Comparison of ENCODE assay signal across 8 mouse cellular contexts in the genomic region with DNA sequence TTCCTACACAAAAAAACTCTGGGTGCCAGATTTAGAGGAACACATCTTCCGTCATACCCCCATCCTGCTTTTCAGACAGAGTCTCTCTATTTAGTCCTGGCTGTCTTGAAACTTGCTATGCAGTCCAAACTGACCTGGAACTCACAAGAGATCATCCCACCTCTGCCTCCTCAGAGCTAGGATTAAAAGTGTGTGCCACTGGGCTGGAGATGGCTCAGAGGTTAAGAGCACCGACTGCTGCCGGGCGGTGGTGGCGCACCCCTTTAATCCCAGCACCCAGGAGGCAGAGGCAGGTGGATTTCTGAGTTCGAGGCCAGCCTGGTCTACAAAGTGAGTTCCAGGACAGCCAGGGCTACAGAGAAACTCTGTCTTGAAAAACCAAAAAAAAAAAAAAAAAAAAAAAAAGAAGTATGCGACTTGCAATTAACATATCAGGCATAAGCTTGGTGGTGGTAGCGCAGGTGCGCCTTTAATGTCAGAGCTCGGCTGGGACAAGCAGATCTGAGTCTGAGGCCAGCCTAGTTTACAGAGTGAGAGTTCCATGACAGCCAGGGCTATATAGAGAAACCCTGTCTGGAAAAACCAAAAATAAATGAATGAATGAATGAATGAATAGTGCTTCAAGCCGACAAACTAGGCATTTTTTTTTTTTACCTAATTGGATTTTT. TPM values are rescaled to one million over a fixed set of nuclear protein-coding genes. Genes with fewer than 3 reads are reported as not detected.
A peak's percentile ranks its signal among the peaks of the same experiment; 100 is the strongest.
DNase-seq lines count a peak whose midpoint lies in the region; ATAC-seq and TF ChIP-seq lines count a peak whose summit lies in the region.

No protein-coding gene starts in this region.

- peak overlapping the region; percentile 91 for H3K4me3 ChIP-seq in lung, embryonic 14.5 days (ENCODE audit: low read depth, low read length)
- H3K4me3 ChIP-seq in lung, adult 2 months (replicated peaks; ENCODE audit: extremely low read depth, low read depth, low read length): no peak overlapping the region
- H3K4me3 ChIP-seq in bone marrow macrophage, adult 2 months (ENCODE audit: insufficient read depth, low read length): peak overlapping the region; percentile 97
- H3K4me3 ChIP-seq in hindbrain, embryonic 15.5 days: peak overlapping the region; percentile 77
- H3K4me3 ChIP-seq in midbrain, embryonic 16.5 days (ENCODE audit: low read depth, low read length): peak overlapping the region; percentile 94

- no peaks in the 10 kb centered on the region for H3K27me3 ChIP-seq in lung, embryonic 14.5 days (ENCODE audit: insufficient read depth, low read length)
- H3K27me3 ChIP-seq in hindbrain, embryonic 15.5 days: no peaks in the 10 kb centered on the region
- no peaks in the 10 kb centered on the region for H3K27me3 ChIP-seq in midbrain, embryonic 16.5 days (ENCODE audit: control insufficient read depth, insufficient read depth, low read depth, low read length)

- no peak for ATAC-seq in lung, embryonic 14.5 days (ENCODE audit: insufficient read depth)
- ATAC-seq in hindbrain, embryonic 15.5 days (ENCODE audit: low FRiP score, low read depth): no peak
- ATAC-seq in midbrain, embryonic 16.5 days: no peak

- peak overlapping the region; percentile 91 for H3K9ac ChIP-seq in lung, embryonic 14.5 days
- H3K9ac ChIP-seq in hindbrain, embryonic 15.5 days: peak overlapping the region; percentile 87
- peak overlapping the region; percentile 90 for H3K9ac ChIP-seq in midbrain, embryonic 16.5 days (ENCODE audit: low read depth, low read length)

- H3K4me2 ChIP-seq in lung, embryonic 14.5 days: peak overlapping the region; percentile 81
- H3K4me2 ChIP-seq in hindbrain, embryonic 15.5 days: peak overlapping the region; percentile 64
- H3K4me2 ChIP-seq in midbrain, embryonic 16.5 days (ENCODE audit: low read length): peak overlapping the region; percentile 69

- TF ChIP-seq CTCF in lung, embryonic 14.5 days (IDR thresholded peaks at IDR 0.05; ENCODE audit: low read depth): no peak
- no peak for TF ChIP-seq CTCF in lung, adult 2 months (IDR thresholded peaks at IDR 0.05; ENCODE audit: insufficient read depth, low read length)
- TF ChIP-seq CTCF in bone marrow macrophage, adult 2 months (IDR thresholded peaks at IDR 0.05; ENCODE audit: low read depth, low read length): no peak

- no peaks in the 10 kb centered on the region for H3K9me3 ChIP-seq in lung, embryonic 14.5 days (ENCODE audit: low read depth, low read length)
- H3K9me3 ChIP-seq in hindbrain, embryonic 15.5 days: no peaks in the 10 kb centered on the region
- H3K9me3 ChIP-seq in midbrain, embryonic 16.5 days (replicated peaks; ENCODE audit: control insufficient read depth, low read length, poor library complexity, severe bottlenecking): no peaks in the 10 kb centered on the region

- H3K27ac ChIP-seq in lung, embryonic 14.5 days (ENCODE audit: low read depth): no peak overlapping the region
- H3K27ac ChIP-seq in bone marrow macrophage, adult 2 months (ENCODE audit: insufficient read depth, low read depth, low read length): no peak overlapping the region
- peak overlapping the region; percentile 96 for H3K27ac ChIP-seq in hindbrain, embryonic 15.5 days (replicated peaks)
- H3K27ac ChIP-seq in midbrain, embryonic 16.5 days (ENCODE audit: low read length): peak overlapping the region; percentile 96

- peaks cover 10% of the 10 kb centered on the region for H3K36me3 ChIP-seq in lung, embryonic 14.5 days (ENCODE audit: insufficient read depth)
- H3K36me3 ChIP-seq in hindbrain, embryonic 15.5 days: peaks cover 6% of the 10 kb centered on the region
- peaks cover 4% of the 10 kb centered on the region; the same call in 1 of the 2 replicates for H3K36me3 ChIP-seq in midbrain, embryonic 16.5 days (ENCODE audit: control insufficient read depth, insufficient read depth, low read length)

- no peak for TF ChIP-seq POLR2A in lung, adult 2 months (IDR thresholded peaks at IDR 0.05; ENCODE audit: borderline replicate concordance, extremely low read depth, low read depth, low read length)
- no peak for TF ChIP-seq POLR2A in bone marrow macrophage, adult 2 months (IDR thresholded peaks at IDR 0.05; ENCODE audit: borderline replicate concordance, low read depth, low read length)

- H3K4me1 ChIP-seq in lung, embryonic 14.5 days (ENCODE audit: insufficient read depth): peaks cover 3% of the 10 kb centered on the region; the same call in 1 of the 2 replicates
- peaks cover 5% of the 10 kb centered on the region for H3K4me1 ChIP-seq in lung, adult 2 months (ENCODE audit: control insufficient read depth, insufficient read depth, low read length)
- H3K4me1 ChIP-seq in bone marrow macrophage, adult 2 months (ENCODE audit: control insufficient read depth, insufficient read depth, low read length): peaks cover 15% of the 10 kb centered on the region
- H3K4me1 ChIP-seq in hindbrain, embryonic 15.5 days (replicated peaks): peaks cover 39% of the 10 kb centered on the region
- peaks cover 33% of the 10 kb centered on the region for H3K4me1 ChIP-seq in midbrain, embryonic 16.5 days (ENCODE audit: control insufficient read depth, insufficient read depth, low read length)

- whole genome bisulfite sequencing in lung, embryonic 14.5 days: 20% methylated on average over 11 of the region's 11 CpGs
- WGBS in lung, adult 2 months: 14% methylated on average over 11 of the region's 11 CpGs
- WGBS in hindbrain, embryonic 15.5 days: 23% methylated on average over 11 of the region's 11 CpGs
- 27% methylated on average over 11 of the region's 11 CpGs for WGBS in midbrain, embryonic 16.5 days

- intact Hi-C loops in left cerebral cortex, postnatal 36 days (cut with DNase I): loop anchor here (5.0 kb wide), 1 partner anchor 36 kb away; the partner anchor contains the start of gene Zmym5

- DNase-seq in lung, embryonic 14.5 days: no peak
- no peak for DNase-seq in lung, adult 2 months
- no peak for DNase-seq in gastrocnemius, adult 8-10 months (ENCODE audit: low spot score in 2 of 2)
- no peak for DNase-seq in ovary, postnatal 14 days (ENCODE audit: low spot score)
- DNase-seq in left cerebral cortex, postnatal 36 days (ENCODE audit: low spot score in 2 of 2): no peak

RNA-seq across cellular contexts. Expression of gene Pspc1, which starts 1.4 kb away (rescaled TPM):
- 36.8 and 38.1 TPM in 2 replicates for polyA plus RNA-seq in lung, embryonic 14.5 days (2014; fragmentation: Nextera tagmentation; extraction: Ambion mirVana)
- 5.6 and 6.0 TPM in 2 replicates for polyA plus RNA-seq in lung, adult 2 months (2012; rRNA removed)
- polyA plus RNA-seq in bone marrow macrophage, adult 2 months (2012; ENCODE audit: insufficient read depth, insufficient read length, missing spikeins): 15.5 and 19.7 TPM in 2 replicates
- polyA plus RNA-seq in hindbrain, embryonic 15.5 days (2015; fragmentation: Nextera tagmentation; extraction: Ambion mirVana): 35.3 and 38.9 TPM in 2 replicates
- 38.8 and 49.1 TPM in 2 replicates for polyA plus RNA-seq in midbrain, embryonic 16.5 days (2015; fragmentation: Nextera tagmentation; extraction: Ambion mirVana)
- total RNA-seq in gastrocnemius, adult 8-10 months (2022): 10 to 100 TPM in 1 of 4 experiments, 1 to 10 TPM in 3; 6.8 to 10.3 (median 9.1) TPM
- total RNA-seq in left cerebral cortex, postnatal 36 days (2021): 10 to 100 TPM; 56.8 to 58.1 TPM

RNA-seq across cellular contexts. Expression of gene Zmym5, which starts 34.8 kb away (rescaled TPM):
- 22.2 and 23.3 TPM in 2 replicates for polyA plus RNA-seq in lung, embryonic 14.5 days (2014; fragmentation: Nextera tagmentation; extraction: Ambion mirVana)
- polyA plus RNA-seq in lung, adult 2 months (2012; rRNA removed): 4.2 and 6.8 TPM in 2 replicates
- polyA plus RNA-seq in bone marrow macrophage, adult 2 months (2012; ENCODE audit: insufficient read depth, insufficient read length, missing spikeins): 36.6 and 38.7 TPM in 2 replicates
- 29.9 and 30.4 TPM in 2 replicates for polyA plus RNA-seq in hindbrain, embryonic 15.5 days (2015; fragmentation: Nextera tagmentation; extraction: Ambion mirVana)
- 36.4 and 38.5 TPM in 2 replicates for polyA plus RNA-seq in midbrain, embryonic 16.5 days (2015; fragmentation: Nextera tagmentation; extraction: Ambion mirVana)
- 10 to 100 TPM; 18.8 to 22.6 (median 20.6) TPM for total RNA-seq in gastrocnemius, adult 8-10 months (2022)
- total RNA-seq in left cerebral cortex, postnatal 36 days (2021): 10 to 100 TPM; 25.8 to 32.7 TPM

Comparison
In these comparisons a context has a peak if more than half of its experiments do, and no peak if none do; other contexts are left out.
1. H3K27ac ChIP-seq: peak in hindbrain, embryonic 15.5 days (single experiment) and midbrain, embryonic 16.5 days (single experiment); none in lung, embryonic 14.5 days (single experiment) and bone marrow macrophage, adult 2 months (single experiment).
2. Peak in every context shown above with its lines, with median percentiles within 50 percentile points of each other: H3K4me2 ChIP-seq and H3K9ac ChIP-seq.